Mouse (Mus musculus) kidney, adult 11 months (tissue): ENCODE data around the gene Galc.

Experiments
- DNase-seq: peaks from one replicate; pipeline ENCODE4 v3.0.0; 2022

Gene Galc

DNA sequence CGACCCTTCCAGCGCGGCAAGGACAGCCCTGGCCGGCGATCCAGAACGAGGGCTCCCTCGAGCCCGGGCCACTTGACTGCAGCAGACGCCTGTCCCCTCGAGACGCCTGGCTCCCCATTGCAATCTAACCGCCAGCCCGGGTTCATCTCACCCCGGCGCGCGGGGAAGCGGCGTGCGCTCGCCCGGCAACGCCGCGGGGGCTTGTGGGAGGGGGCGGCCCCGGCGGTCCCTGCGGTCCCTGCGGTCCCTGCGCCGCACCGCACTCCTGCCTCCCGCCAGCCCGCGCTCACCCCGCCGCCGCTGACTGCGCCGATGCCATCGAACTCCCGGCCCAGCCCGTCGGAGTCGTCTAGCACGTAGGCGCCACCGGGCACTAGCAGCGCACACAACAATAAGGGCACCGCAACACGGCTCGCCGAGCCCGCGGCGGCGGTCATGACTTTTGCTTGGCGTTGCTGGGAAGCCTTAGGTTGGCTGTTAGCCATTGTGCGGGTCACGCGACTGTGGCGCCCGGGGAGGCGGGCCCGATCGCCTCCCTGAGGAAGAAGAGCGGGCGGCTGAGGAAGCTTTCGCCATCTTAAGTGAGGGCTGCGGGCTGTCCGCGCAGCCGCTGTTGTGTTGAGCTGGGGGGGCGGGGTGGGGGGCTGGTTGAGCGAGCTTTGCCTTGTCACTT lies at the start of gene Galc:
Gene Galc (minus strand): TSS at position 615 of the 673 bp plus-strand sequence.
- DNase-seq: peak; percentile 92

DNA sequence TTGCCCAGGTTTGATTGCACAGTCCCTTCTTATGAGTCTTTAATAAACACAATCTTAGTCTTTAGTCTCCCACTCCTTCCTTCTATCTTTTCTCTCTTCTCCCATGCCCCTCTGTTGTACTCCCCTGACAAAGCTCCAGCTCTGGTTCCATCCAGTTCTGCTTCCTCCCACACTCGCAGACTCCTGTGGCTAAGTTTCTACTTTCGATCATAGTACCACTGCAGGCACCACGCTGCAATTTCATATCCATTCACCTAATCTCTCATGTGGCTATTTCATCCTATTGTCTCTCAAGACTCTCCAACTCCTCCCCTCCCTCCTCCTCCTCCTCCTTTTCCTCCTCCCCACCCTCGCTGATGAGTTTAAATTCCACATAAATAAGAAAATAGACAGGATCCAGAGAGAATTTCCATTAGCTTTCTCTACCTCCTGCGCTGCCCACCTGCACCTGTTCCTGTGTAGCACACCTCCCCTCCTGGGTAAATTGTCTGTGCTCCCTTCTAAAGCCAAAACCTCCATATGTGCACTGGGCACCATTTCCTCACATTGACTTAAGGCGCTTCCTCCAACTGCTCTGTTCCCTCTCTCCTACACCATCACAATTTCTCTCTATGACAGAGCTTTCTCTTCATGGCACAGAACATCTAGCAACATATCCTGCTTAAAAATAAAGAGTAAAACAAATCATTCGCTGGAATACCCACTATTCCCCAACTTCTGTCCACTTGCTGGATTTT lies 48.1 kb upstream of the Galc start:
- no peak for DNase-seq

DNA sequence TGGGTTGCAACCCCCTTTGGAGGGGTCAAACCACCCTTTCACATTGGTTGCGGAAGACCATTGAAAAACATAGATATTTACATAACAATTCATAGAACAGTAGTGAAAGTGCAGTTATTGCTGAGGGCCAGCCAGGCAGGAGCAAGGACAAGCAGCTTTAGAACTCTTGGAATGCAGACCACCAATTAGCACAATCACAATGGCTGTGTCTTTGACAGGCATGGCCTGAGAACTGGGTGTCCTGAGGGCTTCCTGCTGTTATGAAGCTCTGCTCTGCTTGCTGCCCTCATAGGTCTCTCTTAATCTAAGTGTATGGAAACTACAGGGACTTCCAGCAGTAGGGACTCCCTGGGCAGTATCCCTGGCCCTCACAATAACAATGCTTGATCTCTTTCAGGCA lies 43.8 kb upstream of the Galc start:
- DNase-seq: no peak

DNA sequence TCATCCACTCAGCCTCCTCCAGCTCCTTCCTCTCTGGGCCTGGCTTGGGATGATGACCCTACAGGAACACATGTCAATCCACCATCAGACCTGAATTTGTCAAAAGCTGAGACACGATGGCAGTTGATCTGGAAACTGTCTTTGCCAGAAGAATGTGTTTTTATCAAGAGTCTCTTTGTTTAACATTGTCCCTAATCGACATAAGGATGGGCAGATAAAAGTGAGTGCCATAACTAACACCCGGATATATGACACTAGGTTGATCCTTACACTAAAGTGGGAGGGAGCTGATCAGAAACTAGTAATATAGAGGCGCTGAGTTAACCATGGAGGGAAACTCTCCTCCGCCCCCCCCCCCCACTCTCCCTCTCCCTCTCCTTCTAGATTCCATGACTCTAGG lies 42.7 kb upstream of the Galc start:
- DNase-seq: no peak

DNA sequence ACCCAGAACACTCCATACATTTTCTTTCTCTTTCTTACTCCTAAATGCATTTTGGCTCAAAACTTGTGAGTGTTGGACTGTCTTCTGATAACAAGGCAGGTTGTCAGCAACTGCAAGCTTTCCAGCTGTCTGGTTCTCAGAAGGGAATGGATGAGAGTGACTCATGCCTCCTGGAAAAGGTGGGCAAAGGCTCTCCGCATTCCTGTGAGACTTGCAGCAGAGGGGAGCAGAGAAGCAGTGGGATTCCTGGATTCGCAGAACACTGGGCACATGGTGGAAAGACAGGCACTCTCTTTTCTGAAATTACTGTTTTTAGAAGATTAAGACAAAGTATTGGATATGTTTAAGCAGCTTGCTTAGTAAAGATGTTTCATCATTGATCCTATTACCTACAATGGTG lies 35.0 kb upstream of the Galc start:
- no peak for DNase-seq

DNA sequence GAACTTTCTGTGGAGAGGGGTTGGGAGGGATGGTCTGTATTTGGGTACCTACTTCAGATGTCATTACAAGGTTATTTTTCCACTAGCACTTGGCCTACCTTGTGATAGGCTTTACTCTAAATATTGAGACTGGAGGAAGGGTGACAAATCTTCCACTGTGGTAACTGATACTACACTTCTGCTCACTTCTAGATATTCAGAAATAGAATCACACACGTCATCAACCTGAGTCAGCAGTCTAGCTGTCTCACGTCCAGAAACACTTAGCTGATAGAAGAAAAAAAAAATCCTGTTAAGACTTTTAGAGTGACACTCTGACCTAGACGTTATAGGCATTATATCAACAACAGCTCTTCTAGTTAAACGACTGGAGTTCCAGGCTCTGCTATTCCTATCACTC lies 33.0 kb upstream of the Galc start:
- DNase-seq: no peak

DNA sequence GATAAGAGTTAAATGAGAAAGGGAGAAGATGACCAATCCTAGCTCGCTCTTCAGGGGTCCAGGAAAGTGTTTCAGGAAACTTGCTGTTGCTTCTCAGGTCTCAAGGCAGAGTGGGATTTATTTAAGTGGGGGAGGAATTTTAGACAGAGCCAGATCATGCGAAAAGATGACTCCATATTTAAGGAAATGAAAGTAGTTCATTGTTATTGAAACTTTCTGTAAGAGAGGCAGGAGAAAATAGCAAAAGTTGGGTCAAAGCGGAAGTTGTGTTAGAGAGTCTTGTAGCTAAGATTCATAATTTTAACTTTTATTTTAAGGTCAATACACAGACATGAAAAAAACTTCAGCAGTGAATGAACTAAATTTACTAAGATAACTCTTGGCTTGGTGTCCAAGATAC lies 31.2 kb upstream of the Galc start:
- DNase-seq: no peak

DNA sequence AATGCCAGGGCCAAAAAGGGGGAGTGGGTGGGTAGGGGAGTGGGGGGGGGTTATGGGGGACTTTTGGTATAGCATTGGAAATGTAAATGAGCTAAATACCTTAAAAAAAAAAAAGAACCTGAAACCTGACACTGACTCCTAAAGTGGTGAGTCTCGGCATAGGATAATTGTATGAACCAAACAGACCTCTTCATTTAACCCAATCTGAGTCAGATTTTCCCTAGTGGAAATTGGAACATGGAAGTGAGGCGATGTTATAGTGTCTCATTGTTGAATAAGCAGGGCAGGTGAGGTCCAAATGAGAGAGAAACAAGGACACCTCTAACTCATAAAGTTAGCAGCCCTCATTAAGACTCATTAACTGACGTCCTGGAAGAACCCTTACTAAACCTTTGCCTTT lies 25.2 kb upstream of the Galc start:
- no peak for DNase-seq

DNA sequence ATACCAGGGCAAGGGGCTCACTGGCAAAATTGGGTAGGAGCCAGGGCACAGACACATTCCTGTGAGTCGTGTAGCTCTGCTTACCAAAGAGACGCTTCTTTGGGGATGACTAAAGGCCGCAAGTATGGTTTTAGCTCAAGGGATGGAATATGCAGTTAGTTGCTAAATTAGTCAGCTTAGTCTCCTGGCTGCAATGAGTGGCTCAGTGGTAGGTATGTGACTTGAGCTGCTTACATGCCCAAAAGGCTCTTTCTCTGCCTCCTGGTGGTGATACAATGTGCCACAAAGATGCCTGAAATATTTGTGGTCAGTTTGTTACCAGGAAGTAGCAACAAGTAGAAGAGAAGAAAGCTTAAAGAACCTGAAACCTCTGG lies 24.2 kb upstream of the Galc start:
- no peak for DNase-seq

DNA sequence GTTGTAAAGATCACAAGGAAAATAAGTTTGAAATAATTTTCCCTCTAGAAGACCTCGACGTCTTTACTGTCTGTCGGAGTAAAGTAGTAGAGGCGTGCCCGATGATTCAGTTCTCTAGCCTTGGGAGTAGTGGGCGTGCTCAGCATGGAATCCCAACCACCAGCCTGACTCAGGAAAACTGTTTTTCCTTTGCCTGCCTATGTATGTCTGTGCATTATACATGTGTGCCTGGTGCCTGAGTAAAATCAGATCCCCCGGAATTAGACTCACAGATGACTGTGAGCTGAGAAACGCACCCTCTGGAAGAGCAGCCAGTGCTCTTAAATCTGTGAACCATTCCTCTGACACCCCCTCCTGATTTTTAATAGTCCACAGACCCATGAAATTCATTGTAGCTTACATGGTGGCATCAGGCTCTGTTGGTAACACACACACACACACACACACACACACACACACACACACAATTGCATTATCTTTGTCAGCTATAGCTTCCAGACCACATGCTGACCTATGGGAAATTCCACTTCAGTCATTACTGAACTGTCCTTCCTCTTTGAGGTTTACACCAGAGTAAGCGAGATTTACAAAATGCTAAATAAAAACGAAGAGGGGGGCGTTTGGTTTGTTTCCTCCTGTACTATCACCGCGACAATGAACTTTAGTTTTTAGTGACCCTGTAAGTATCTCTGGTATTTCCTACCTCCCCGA lies 23.7 kb upstream of the Galc start:
- no peak for DNase-seq

DNA sequence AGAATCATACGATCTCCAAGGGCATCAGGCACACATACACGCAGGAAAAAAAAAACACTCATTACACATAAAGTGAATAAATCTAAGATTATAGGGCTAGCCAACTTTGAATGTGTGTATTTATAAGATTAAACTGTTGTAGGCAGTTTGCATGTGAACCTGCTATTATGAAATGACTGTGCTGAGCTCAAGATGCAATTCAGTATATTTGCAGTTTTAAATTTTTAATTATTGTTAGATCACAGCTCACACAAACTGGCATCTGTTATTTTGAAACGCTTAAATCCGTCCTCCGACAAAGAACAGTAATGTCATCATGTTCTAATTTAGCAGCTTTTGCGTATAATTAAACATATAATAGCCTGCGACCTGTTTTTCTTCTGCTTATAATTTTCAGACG lies 21.7 kb upstream of the Galc start:
- DNase-seq: no peak

DNA sequence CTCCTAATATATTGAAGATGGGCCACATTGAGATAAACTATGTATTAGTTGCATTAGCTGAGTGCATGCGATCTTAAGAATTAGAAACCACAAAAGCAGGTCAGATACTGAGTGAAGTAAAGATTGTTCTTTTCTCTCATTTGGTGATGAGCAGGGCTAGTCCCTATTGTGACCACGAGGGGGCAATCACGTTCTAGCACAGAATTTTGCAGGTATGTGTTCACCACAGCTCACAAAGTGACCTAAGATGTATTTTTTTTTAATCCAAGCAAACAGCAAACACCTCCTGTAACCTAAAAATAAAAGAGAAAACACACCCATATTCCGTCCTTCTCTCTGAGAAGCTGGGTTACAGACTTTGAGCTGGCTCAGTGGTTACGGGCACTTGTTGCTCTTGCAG lies 21.3 kb upstream of the Galc start:
- DNase-seq: no peak

DNA sequence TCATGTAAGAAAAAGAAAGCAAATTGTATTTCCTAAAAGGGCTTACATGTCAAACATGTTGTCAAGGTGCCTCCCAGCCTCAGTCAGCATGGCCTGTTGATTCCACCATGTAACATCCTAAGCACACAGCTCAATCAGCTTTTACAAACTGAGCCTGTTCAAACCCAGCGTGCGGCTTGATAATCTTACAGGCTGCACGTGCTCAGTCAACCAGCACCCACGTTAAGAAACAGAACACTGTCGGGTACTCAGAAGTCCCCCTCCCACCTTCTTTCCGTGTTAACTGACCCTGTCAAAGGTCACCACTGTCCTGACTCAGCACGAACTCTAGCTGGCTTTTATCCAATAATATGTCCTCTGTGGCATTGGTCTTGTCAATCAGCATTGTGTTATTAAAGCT lies 13.2 kb upstream of the Galc start:
- DNase-seq: no peak

DNA sequence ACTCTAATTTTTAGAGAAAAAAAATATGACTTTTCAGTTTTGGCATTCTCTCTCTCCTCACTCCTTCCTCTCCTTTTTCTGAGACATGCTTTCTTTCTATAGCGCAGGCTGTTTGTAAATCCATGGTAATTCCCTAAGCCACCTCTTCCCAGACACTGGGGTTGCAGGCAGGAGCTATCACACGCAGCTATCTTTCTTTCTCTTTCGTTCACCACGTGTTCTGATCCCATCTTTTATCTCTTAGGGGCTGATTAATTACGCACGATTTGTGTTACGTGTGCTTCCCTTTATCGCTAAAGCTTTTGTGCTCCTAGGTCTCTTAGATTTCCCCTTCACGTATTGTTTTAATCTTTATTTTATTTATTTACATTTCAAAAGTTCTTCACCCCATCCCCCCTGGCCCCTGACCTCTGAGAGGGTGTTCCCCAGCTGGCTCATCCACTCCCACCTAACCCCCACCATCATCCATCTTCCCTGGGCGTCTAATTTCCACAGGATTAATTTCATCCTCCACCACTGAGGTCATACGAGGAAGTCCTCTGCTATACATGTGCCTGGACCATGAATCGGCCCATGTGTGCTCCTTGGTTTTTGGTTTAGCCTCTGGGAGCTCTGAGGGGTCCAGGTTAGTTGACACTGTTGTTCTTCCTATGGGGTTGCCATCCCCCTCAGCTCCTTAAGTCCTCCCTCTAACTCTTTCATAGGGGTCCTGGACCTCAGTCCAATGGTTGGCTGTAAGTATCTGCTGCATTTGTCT lies 11.7 kb upstream of the Galc start:
- no peak for DNase-seq

DNA sequence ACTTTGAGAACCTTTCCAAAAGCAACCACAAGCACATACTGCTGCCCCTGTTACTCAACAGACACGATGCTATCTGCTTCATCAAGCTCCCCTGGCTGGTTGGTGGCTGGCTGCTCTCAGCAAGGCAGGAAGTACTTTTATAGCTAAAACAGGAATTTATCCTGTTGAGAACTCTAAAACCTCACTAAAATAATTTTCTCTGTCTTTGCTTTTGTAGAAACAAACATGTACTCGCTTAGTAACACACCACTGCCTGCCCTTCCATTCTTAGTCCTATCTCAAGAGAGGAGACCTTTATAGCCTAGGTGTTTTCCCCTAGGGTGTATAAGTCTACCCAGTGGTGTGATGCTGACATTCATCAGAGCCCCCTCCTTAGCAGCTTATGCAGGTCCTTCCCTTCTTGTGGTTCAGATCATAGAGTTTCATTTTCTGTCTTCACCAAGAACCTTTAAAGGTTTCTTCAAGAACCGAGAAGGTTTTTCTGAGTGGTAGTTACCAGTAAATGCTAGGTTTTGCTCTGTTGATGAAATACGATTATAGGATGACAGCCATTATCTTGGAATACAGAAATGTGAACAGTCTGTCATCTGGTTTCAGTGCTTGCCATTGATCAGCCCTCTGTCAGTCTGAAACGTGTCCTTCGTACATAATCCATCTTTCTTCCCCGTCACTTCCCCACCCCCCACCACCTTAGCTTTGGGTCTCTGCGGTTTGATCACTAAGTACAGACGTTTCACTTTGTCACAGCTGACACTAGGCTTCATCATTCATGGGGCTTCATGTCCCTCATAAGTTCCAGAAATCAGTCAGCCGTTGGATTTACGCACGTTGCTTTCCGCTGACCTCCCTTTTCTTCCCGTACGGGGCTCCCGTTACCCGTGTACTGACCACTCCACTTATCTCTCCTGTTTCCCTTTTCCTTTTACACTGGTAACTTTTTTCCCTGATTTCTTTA lies 10.8 kb upstream of the Galc start:
- DNase-seq: no peak

DNA sequence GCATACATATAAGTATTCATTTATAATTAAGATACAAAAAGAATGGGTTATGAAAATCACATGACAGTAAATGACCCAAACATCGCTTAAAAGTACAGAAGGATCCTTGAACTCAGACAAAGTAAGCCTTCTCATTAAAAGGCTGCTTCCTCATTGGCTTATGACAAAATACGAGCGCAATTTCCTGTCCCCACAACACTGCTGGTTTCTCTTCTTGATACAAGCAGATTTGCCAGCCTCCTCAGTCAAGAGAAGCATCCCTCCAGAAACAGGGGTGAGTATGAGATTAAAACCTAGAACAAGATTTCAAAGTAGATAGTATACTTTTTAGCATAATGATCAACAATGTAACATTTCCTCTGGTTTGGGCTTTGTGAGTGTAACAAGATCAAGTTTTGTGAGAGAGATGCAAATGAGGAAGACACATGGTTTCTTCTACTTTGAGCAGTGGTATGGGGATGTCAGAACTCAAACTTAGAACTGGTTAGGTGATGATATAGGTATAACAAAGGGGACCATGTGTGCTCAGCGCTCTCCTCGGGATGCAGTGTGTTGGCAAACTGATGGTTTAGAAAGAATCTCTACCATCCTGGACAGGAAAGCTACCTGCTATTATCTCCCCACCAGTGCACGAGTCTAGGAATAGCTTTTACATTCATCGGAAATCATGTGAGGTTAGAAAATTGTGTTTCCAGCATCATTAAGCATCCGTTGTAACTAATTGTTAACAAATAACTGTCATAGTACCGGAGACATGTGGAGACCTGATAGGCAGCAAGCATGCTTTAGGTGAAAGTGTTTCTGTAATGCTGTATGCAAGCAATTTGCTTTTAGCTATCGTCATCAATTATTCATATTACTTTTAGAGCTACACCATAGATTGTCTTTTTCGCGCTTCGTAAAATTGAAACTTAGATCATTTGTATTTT lies 9.4 kb upstream of the Galc start, which contains the start of gene Gpr65:
Gene Gpr65 (plus strand): TSS at position 195 of the 929 bp plus-strand sequence.
- DNase-seq: no peak

DNA sequence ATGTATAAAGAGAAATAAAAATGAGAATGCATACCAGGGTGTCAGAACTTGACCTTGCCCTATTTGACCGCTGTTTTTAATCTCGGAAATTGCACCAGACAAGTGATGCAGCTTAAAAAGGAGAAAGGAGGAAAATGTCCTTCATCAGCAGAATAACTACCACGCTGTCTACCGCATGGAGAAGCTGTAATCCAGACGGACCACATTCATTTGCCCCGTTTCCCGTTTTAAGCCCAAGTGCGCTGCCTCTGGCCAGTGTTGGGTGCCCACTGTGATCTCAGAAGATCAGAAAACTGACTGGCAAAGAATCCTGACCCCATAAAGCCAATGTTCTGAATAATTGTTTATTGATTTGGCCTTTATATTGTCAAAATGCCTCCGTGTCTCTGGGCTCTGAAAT lies 6.4 kb upstream of the Galc start:
- no peak for DNase-seq

DNA sequence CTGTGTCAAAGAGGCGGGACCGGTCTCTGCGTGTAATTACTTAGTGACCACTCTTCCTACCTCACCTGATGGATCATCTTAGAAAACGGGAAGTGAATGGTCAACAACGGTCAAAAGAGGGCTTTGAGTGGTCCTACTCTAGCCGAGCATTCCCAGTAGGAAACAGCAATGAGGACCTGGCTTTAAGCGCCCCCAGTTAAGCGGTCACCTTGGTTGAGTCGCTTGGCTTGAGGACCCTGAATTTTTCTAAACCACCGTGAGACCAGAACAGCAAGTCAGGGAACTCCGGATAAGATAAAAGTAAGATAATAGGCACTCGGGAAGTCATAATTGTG lies 226 bp upstream of the Galc start:
- DNase-seq: no peak

DNA sequence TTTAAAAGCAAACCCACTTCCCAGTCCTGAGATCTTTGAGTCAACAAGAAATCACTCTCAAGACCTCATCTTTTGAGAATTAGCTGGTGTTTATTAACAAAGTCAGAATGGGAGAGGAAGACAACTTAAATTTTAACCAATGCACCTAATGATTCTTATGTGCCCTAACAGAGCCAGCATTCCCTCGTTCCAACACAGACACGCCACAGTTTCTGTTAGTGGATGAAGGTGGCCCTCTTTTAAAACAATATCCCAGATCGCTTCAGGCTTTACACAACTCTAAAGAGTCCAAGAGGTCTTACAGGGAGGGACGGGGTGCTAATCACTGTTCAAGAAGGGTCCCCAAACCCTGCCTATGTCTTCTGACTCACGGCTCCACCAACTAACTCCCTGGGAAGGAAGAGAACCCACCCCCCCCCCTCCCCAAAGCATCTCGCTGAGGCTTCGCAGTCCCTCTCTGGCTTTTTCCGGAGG lies 851 bp downstream of the Galc start:
- peak; percentile 44 for DNase-seq

DNA sequence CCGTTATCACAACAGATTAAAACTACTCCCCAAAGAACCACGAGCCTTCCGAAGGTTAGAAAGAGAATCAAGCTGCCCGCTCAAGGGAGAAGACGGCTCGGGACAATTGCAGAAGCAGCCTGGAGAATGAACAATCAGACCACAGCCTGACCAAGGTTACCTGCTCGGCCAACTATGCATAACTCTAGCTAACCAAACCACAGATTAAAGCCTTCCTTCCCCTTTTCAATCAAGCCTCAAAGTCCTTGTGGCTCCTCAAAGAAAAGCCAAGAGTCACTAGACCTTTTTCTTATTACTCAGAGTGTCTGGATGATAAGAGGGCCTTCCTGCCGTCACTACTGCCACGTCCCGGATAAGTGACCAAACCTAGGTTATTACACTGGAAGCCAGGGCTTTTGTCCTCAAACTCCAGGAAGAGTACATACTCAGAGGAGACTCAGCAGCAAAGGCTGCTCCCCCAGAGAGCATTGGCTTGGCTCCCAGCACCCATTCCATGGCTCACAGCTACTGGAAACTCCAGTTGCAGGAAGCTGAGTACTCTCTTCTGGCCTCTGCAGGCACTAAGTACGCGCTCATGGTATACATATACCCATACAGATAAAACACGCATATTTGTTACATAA lies 3.8 kb downstream of the Galc start:
- DNase-seq: peak; percentile 44

DNA sequence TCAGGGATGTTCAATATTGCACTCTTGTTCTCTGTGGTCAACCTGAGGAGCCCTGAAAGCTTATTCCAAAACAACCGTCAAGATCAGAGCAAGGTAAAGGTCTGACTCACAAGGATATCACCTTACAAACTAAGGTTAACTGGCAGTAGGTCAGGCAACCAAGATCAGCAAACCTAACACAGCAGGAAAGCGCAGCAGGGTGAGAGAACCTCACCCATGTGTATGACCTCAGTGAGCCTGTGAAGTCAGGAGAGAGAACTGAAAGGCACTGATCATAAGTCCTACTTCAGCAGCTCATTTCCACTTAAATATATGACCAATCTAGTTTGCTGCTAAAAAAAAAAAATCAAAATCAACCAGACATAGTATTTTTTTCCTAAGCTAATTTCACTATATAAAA lies 6.8 kb downstream of the Galc start:
- no peak for DNase-seq
